Mouse (Mus musculus) megakaryocyte progenitor cell, adult 5-6 weeks (primary cell): Measurements from ENCODE around the gene Ctdsp2. TPM values are rescaled to one million over a fixed set of nuclear protein-coding genes. Genes with fewer than 3 reads are reported as not detected.
A peak's percentile ranks its signal among the peaks of the same experiment; 100 is the strongest.

ENCODE experiments used
- ATAC-seq: replicated peaks from 2 replicates; pipeline ENCODE4 v1.8.0; 2016; ENCODE audit warnings: mild to moderate bottlenecking, moderate TSS enrichment, inconsistent platforms; ENCODE audit not compliant: poor library complexity
- total RNA-seq, 2 experiments: library from RNA; stranded (forward) in 1 of 2; stranded (reverse) in 1 of 2; fragments of 157-497, 149-512 nt in 1 of 2; fragments of 200-1000 nt in 1 of 2; gene quantifications; 2 replicates each; pipeline versions ENCODE4 v1.2.3 to v1.2.4; 2015 to 2017

Gene Ctdsp2
- total RNA-seq, 2 experiments from 2014 or later: 16.1 to 42.1 TPM

- peak; percentile 13; the same call in 1 of the 2 replicates for ATAC-seq
Observed at GRCm38 (mm10) chr10:126987183-126988118, 8.9 kb downstream of the Ctdsp2 start.

DNA sequence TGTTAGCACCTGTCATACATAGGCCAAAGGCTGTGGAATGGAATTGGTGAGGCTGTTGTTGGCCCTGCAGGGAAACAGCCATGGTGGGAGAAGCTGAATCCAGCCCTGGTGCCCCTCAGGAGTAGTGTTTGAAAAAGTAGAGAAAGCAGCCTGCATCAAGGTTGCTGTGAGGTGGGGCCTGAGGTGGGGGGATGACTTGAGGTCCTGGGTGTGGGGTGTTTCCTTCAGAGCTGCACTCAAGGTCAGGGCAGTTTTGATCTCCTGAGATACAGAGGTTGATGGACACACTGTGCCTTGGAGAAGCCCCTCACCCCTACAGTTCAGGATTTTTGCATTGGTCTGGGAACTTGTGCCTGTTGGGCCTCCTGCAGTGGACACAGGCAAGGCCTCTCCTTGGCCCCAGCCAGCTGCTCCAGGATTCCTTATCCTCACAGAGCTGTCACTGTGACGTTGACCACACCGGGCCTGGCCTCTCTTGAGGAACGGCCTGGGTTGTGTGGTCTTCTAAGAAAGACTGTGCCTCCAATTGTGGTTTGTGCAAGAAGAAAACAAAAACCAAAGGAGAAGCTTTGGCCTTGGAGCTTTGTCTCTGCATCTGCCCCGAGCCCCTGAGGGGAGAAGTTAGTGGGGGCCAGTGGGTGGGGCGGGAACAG, 10.1 kb downstream of the Ctdsp2 start:
- ATAC-seq: no peak

DNA sequence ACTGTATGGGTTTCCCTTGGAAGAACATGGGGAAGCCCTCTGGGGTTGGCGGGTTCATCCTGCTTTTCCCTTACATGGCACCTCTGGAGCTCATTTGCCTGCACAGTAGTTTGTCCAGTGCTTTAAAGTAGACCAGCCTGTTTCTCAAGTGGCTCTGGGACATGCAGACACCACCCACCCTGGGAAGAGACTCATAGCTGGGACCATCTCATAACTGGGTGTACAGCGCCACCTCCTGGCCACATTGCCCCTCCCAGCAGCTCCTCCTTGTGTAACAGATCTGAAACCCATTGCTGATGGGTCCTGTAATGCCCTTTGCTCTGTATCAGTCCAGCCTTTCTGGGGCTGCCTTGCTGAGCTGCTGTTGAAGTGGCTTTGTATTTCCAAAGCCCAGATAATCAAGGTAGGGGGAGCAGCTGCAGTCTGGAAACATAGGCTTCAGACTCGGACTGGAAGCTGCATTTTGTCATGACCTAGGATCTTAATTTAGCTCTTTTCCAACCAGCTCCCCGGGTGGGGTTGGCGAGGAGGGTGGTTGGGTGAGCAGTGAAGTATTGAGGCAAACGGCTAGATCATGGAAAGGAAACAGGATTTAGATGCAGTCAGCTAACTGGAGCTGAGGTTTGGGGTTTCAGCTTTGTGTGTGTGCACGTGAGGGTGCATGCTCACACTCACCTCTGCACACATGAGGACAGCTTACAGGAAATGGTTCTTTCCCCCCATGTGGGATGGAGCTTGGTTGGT, 12.0 kb downstream of the Ctdsp2 start:
- peak; percentile 81 for ATAC-seq

DNA sequence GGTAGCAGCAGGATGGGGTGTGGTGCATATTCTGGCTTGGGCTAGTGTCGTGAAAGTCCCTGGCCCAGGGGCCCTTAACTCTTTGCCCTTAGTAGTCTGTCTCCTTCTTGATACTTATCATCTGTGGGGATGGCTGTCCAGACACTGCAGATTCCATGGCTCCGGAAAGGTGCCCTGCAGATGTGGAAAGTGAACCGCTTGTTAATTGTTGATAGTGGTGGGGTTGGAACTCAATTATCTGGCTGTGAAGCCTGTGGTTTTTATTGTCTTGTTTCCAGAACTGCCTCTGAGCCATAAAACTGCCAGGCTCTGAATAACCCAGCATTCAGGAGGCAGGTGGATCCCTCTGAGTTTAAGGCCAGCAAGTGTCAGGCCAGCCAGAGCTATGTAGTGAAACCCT, 13.2 kb downstream of the Ctdsp2 start:
- ATAC-seq: peak; percentile 11; the same call in 1 of the 2 replicates

DNA sequence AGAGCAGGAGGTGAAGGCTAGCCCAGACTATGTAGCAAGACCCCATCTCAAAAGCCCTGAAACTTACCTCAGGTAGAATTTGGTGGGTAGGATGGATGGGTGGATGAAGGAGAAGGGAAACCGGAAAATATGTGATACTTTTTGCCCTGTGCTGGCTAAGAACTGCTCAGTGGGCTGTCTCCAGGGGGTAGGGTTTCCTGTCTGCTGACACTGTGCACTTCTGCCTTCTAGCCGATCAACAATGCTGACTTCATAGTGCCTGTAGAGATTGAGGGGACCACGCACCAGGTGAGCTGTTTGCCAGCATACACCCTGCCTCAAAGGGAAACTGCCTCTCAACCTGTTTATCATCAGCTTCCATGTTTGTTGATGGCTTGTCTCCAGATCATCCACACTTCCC, 15.1 kb downstream of the Ctdsp2 start:
- no peak for ATAC-seq

GRCm38 (mm10) chr10:126997340-126998113, 19.0 kb downstream of the Ctdsp2 start:
- ATAC-seq: no peak

- peak; percentile 23 for ATAC-seq
Observed at GRCm38 (mm10) chr10:127000529-127000928, 22.0 kb downstream of the Ctdsp2 start, which contains the start of gene Avil. Gene Avil (plus strand): TSS chr10:127000709.

- ATAC-seq: no peak
Observed at GRCm38 (mm10) chr10:127001297-127001696, 22.8 kb downstream of the Ctdsp2 start.

- ATAC-seq: no peak
Observed at GRCm38 (mm10) chr10:127002056-127002455, 23.5 kb downstream of the Ctdsp2 start.

GRCm38 (mm10) chr10:127002765-127003164, 24.2 kb downstream of the Ctdsp2 start:
- no peak for ATAC-seq

- no peak for ATAC-seq
Observed at GRCm38 (mm10) chr10:127003334-127003733, 24.8 kb downstream of the Ctdsp2 start.

DNA sequence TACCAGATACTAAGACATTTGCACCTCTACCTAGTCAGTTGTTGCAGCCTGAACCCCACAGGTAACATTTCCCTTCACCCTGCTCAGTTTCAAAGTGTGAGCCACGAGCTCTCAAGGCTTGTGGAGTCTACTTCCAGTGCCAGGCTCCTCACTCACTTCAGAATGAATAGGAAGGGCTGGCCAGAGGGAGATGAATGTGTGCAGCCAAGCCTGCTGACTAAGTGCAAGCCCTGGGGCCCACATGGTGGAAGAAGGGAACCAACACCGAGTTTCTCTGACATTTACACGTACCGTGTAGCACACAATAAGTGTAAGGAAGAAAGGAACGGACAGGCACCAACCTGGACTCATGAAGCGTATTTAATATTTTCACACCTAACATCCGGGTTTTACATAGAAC, 25.3 kb downstream of the Ctdsp2 start:
- no peak for ATAC-seq

- peak; percentile 88 for ATAC-seq
Observed at GRCm38 (mm10) chr10:127016488-127016887, 38.0 kb downstream of the Ctdsp2 start.

DNA sequence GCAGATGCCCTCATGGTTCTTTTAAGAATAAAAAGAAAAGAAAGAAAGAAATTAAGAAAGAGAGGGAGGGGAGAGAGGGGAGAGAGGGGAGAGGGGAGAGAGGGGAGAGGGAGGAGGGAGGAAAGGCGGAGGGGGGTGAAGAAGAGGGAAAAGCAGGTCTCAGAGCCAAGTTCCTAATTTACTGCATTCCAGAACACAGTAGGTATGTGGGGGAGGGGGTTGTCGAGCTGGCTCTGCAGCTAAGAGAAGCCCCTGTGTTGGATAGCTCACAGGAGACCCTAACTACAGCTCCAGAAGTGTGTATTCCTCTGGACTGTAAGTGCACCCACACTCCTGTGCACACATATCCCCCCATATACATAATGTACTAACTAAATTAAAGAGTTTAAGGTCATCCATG, 38.6 kb downstream of the Ctdsp2 start:
- no peak for ATAC-seq

DNA sequence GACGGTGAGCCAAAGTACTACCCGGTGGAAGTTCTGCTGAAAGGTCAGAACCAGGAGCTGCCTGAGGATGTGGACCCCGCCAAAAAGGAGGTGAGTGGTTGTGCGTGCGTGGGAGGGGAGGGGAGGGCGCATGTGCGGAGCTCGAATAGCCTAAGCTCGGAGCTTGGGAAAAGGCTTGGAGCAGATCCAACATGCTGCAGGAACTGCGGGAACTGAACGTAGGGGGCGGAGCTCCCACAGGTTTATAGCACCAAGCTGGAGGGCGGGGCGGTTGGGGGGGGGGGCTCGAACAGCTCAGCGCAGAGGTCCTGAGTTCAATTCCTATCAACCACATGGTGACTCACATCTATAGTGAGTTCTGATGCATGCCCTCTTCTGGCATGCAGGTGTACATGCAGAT, 39.9 kb downstream of the Ctdsp2 start:
- no peak for ATAC-seq

DNA sequence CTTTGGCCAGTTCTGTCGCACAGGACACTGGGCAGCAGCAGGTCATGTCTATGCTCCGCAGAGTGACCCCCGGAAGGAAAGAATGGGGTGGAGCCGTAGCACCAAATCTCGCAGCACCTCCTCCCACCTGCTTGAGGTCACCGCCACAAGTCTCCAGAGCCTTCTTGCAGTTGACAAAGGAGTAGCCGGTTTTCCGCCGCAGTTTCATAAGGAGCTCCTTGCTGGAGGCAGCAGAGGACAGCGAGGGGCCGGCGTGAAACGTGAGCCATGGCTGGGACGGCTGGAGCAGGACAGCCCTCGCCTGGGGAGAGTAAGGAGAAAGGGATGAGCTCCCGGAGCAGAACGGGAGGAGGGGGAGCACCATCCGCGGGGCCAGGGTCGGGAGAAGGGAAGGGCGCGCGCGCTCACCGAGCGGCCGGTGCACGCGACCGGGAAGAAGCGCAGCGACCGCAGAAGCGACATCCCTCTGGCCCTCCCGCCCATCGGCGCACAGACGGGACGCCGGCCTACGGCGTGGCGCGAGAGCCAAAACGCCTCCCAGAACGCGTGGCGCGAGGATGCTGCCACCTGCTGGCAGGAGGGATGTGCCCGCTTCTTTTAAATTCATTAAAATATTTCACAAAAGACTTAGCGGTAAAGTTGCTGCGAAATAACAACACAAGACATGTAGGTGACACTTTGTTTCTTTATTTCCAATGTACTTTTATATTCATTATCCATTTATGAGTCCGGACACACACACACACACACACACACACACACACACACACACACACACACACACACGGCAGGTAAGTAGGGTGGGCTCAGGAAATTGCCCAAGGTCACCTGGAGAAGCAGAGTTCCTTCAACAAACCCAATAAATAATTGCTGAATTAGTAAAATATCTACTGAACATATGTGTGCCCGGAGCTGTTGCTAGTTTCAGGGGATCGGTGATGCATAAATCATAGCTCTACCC, 52.1 kb downstream of the Ctdsp2 start, which contains the start of gene Tsfm:
Tsfm (minus strand) TSS at position 505 of the 961 bp plus-strand sequence.
- peak; percentile 100 for ATAC-seq

GRCm38 (mm10) chr10:127033301-127033741, 54.8 kb downstream of the Ctdsp2 start:
- no peak for ATAC-seq

DNA sequence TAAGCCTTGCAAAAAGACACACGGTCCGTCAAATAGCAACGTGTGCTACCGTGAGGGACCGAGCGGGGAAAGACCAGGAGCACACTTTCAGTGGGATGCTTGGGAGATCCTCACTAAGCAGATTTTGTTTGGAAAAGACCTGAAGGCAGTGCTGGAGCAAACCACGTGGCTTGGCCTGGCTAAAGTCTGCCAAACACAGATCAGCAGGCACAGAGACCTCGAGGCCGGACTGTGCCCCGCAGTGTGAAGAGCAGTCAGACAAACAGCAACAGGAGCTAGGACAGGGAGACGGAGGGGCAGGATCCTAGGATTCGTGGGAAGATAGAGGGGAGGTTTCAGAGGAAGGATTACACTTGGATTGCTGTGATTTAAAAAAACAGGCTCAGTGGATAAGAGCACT, 57.8 kb downstream of the Ctdsp2 start:
- ATAC-seq: no peak

GRCm38 (mm10) chr10:127037641-127038040, 59.1 kb downstream of the Ctdsp2 start:
- ATAC-seq: no peak
